Mouse (Mus musculus) urinary bladder, postnatal 36 days (tissue): ENCODE data around the gene Nynrin.

ENCODE experiments used
- DNase-seq, 2 experiments: peaks; one replicate each; pipeline ENCODE4 v3.0.0; 2022; ENCODE audit warnings: low spot score in 2 of 2, mixed read lengths in 1 of 2

The Nynrin gene

GRCm38 (mm10) chr14:55922475-55923232, 68.8 kb downstream of the Nynrin start:
- no peak for DNase-seq
